2 mouse cellular contexts compared by ENCODE assay signal in genomic region chr13:21998412-21998811, GRCm38 (mm10).
TF ChIP-seq lines count a peak whose summit lies in the region.

No protein-coding gene starts in this region.

TF ChIP-seq in CH12.LX, 34 proteins besides CTCF, POLR2A, EP300 and RAD21:
- TF ChIP-seq PAX5 (IDR thresholded peaks at IDR 0.05; ENCODE audit: low read length) (no peak), JUND (conservative IDR thresholded peaks at IDR 0.05; ENCODE audit: low read depth, low read length) (no peak), HCFC1 (IDR thresholded peaks at IDR 0.05; ENCODE audit: low read depth, low read length) (no peak), MEF2A (IDR thresholded peaks at IDR 0.05; ENCODE audit: borderline replicate concordance, low read depth, low read length) (no peak), CHD1 (IDR thresholded peaks at IDR 0.05; ENCODE audit: low read depth, low read length) (no peak), MAZ (IDR thresholded peaks at IDR 0.05; ENCODE audit: low read depth, low read length) (no peak), ZNF384 (IDR thresholded peaks at IDR 0.05; ENCODE audit: low read depth, low read length) (peak; percentile 55), CHD2 (IDR thresholded peaks at IDR 0.05; ENCODE audit: low read length) (no peak)

TF ChIP-seq in MEL, 35 proteins besides CTCF, POLR2A, EP300 and RAD21:
- no peak for TF ChIP-seq GATA1 (IDR thresholded peaks at IDR 0.05; ENCODE audit: low read depth, low read length)
- TF ChIP-seq ZKSCAN1 (IDR thresholded peaks at IDR 0.05; ENCODE audit: low read depth, low read length), result no peak
- peak; percentile 43 for TF ChIP-seq ZNF384 (IDR thresholded peaks at IDR 0.05; ENCODE audit: low read depth, low read length)
